Mouse (Mus musculus) hindbrain, embryonic 13.5 days (tissue): ENCODE results near the gene Gpr12. TPM values are rescaled to one million over a fixed set of nuclear protein-coding genes. Genes with fewer than 3 reads are reported as not detected.

ENCODE experiments used
- ATAC-seq: fragments of 200-750 bp; cut with Nextera tagmentation; 2 replicates; pipeline ENCODE4 v1.8.0; 2017; ENCODE audit warnings: moderate TSS enrichment; ENCODE audit not compliant: low FRiP score
- H3K27ac ChIP-seq: fragments of 300-500 bp; sonication (generic); 2 replicates; pipeline ENCODE4 v1.5.1; 2015; ENCODE audit warnings: inconsistent platforms, mild to moderate bottlenecking, moderate library complexity
- H3K27me3 ChIP-seq: fragments of 300-500 bp; sonication (generic); 2 replicates; pipeline ENCODE4 v1.6.1; 2015; ENCODE audit warnings: mild to moderate bottlenecking, inconsistent platforms
- H3K36me3 ChIP-seq: fragments of 300-500 bp; sonication (generic); 2 replicates; pipeline ENCODE4 v1.6.1; 2015; ENCODE audit warnings: mild to moderate bottlenecking, inconsistent platforms
- H3K4me1 ChIP-seq: fragments of 300-500 bp; sonication (generic); replicated peaks from 2 replicates; pipeline ENCODE4 v1.6.1; 2015; ENCODE audit warnings: inconsistent platforms
- H3K4me2 ChIP-seq: fragments of 300-500 bp; sonication (generic); 2 replicates; pipeline ENCODE4 v1.6.1; 2015; ENCODE audit warnings: inconsistent platforms, mild to moderate bottlenecking, moderate library complexity
- H3K4me3 ChIP-seq: fragments of 300-500 bp; sonication (generic); 2 replicates; pipeline ENCODE4 v1.5.1; 2015; ENCODE audit warnings: mild to moderate bottlenecking, inconsistent platforms
- H3K9ac ChIP-seq: fragments of 300-500 bp; sonication (generic); 2 replicates; pipeline ENCODE4 v1.6.1; 2015; ENCODE audit warnings: mild to moderate bottlenecking, inconsistent platforms
- H3K9me3 ChIP-seq: fragments of 300-500 bp; sonication (generic); 2 replicates; pipeline ENCODE4 v1.6.1; 2016; ENCODE audit warnings: inconsistent platforms
- WGBS: fragments of 180-500 bp; shearing (Covaris S2); methylation state at CpG from one replicate; pipeline ENCODE4 v1.1.7; 2015; 5-methylcytosine and 5-hydroxymethylcytosine counted together
- polyA plus RNA-seq: library from polyadenylated mRNA; unstranded; fragments of >200 nt; fragmentation: Nextera tagmentation; extraction: Ambion mirVana; gene quantifications from 2 replicates; pipeline ENCODE4 v1.2.1, GENCODE M21; 2015

The Gpr12 gene
- 8.8 and 9.6 TPM in 2 replicates for polyA plus RNA-seq

DNA sequence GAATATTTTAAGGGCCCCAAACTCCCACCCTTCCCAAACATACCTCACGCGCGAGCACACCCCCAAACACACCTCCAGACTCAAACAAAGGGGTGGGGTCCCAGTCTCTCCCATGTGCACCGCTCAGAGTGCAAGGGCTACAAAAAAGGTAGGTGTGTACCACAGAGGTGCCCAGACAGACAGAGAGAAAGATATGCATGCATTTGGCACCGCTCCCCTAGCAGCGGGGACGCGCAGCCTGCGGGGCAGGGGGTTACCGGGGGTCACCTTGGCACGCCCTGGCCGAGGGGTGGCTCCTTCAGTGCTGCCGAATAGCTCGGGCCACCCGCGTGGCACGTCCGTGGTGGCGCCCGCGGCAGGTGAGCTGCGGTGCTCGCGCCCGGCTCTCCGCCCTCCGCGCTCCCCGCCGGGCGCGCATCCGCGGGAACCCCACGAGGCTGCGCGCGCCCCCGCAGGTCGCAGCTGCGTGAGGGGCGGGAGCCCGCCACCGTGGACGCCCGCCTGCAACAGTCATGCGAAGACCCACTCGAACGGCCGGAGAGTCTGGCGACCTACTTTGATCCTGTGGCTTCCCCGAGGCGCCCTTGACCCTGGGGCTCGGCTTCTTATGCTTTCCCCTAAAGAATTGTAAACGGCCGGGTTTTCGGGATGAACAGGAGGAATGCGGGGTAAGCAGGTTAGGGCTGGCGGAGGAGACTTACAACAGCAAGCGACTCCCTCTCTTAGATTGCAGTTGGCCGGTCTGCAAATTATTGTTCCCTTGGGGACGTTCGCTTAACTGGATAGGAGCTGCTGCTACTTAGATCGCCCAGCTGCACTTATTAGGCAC lies at the start of gene Gpr12:
Gene Gpr12 (minus strand): TSS at position 762 of the 829 bp plus-strand sequence.
- Histone ChIP-seq H3K9me3 (no peaks in the 10 kb centered on the region), H3K27me3 (peaks cover 79% of the 10 kb centered on the region), H3K4me2 (peak within 1 kb of the TSS; percentile 91), H3K4me3 (peak within 1 kb of the TSS; percentile 62), H3K27ac (0 out of 2 replicates have a peak within 1 kb of the TSS, but pooled peaks have one; percentile 23), H3K36me3 (no peaks in the 10 kb centered on the region), H3K4me1 (peaks cover 30% of the 10 kb centered on the region), H3K9ac (peak within 1 kb of the TSS; percentile 83)
- under 1% methylated on average over 63 of the region's 64 CpGs for WGBS
- ATAC-seq: peak; percentile 72

DNA sequence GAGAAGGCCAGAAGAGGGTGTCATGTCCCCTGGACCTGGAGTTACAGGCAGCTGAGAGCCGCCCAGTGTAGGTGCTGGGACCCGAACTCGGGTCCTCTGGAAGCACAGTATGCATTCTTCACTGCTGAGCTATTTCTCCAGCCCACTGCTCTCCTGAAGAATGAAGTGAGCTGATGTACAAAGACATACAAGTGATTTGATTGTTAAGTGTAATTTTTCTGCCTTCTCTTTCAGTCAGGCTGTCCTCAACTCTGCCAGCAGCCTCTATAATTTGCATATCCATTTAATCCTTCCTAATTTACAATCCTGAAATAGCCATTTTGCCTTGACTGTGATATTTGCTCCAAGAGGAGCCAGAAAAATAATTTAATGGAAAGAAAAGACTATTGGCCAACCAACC lies 46.6 kb upstream of the Gpr12 start:
- H3K36me3 ChIP-seq: no peaks in the 10 kb centered on the region
- H3K4me3 ChIP-seq: no peak overlapping the region
- no peak overlapping the region for H3K4me2 ChIP-seq
- 81% methylated on average over 3 of the region's 3 CpGs for WGBS
- no peaks in the 10 kb centered on the region for H3K9me3 ChIP-seq
- no peak overlapping the region for H3K9ac ChIP-seq
- H3K4me1 ChIP-seq: peaks cover 4% of the 10 kb centered on the region; the same call in 1 of the 2 replicates
- no peak for ATAC-seq
- no peak overlapping the region for H3K27ac ChIP-seq
- no peaks in the 10 kb centered on the region for H3K27me3 ChIP-seq

DNA sequence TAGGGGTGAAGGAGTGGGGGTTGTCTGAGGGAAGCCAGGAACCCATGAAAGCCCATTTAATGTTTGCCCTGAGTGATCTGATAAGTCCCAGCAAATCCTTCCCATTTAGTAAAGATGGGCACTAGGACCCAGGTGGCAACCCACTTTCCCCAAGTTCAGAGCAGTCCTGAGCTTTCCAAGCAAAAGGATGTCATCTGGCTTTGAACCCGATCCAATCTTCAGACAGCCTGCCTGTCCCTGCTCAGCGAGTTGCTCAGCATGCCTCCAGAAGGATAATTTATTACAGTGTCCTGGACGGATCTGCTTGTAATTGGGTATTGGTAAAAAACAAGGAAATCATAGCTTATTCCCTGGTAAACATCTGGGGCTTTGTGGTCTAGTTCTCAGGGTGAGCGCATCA lies 45.9 kb upstream of the Gpr12 start:
- WGBS: 56% methylated on average over 4 of the region's 4 CpGs
- Histone ChIP-seq H3K27ac (no peak overlapping the region), H3K9me3 (no peaks in the 10 kb centered on the region), H3K9ac (no peak overlapping the region), H3K4me2 (no peak overlapping the region), H3K4me3 (no peak overlapping the region), H3K27me3 (no peaks in the 10 kb centered on the region), H3K36me3 (no peaks in the 10 kb centered on the region), H3K4me1 (peaks cover 5% of the 10 kb centered on the region; the same call in 1 of the 2 replicates)
- 0 out of 2 replicates have a peak, but pooled peaks have one; percentile 24 for ATAC-seq

DNA sequence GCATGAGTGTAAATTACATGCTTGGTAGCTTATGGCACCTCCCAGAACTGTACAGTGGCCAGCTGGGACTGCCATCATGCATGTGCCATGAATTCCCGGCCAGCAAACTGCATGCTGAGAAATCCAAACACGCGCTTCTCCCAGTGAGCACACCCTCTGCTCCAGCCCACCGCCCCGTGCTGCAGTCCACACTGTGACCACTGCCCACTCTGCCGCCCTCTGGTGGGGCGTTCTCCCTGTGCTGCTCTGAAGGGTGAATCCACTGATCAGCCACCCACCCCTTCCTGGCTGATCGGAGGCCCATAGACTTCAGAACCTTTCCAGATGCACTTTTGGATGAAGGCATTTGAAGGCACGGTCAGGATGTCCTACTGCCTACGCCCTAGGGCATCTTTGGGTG lies 44.6 kb upstream of the Gpr12 start:
- Histone ChIP-seq H3K4me3 (no peak overlapping the region), H3K27me3 (no peaks in the 10 kb centered on the region), H3K36me3 (no peaks in the 10 kb centered on the region), H3K4me2 (no peak overlapping the region), H3K9ac (no peak overlapping the region), H3K9me3 (no peaks in the 10 kb centered on the region), H3K4me1 (peaks cover 7% of the 10 kb centered on the region; the same call in 1 of the 2 replicates), H3K27ac (no peak overlapping the region)
- 86% methylated on average over 10 of the region's 10 CpGs for whole genome bisulfite sequencing
- ATAC-seq: no peak; the same call in 1 of the 2 replicates

DNA sequence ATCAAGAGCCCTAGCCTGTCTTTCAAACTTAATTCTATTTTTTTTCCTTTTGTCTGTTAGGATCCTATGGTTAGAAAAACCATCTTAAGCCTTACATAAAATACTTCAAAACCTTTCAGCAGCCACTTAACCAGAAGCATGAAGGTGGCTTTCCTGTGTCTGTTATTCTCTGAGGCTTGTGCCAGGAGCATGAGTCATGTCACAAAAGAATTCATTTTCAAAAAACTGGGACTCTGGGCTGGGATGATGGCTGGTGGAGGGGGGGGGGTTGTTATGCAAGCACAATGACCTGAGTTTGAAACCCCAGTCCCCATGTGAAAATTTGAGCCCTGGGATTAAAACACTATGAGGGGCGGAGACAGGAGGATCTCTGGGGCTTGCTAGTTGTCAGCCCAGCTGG lies 43.8 kb upstream of the Gpr12 start:
- 88% methylated on average over 1 of the region's 1 CpGs for WGBS
- Histone ChIP-seq H3K27me3 (no peaks in the 10 kb centered on the region), H3K4me3 (no peak overlapping the region), H3K4me1 (peaks cover 7% of the 10 kb centered on the region; the same call in 1 of the 2 replicates), H3K36me3 (no peaks in the 10 kb centered on the region), H3K9ac (no peak overlapping the region), H3K4me2 (no peak overlapping the region), H3K27ac (no peak overlapping the region), H3K9me3 (no peaks in the 10 kb centered on the region)
- no peak for ATAC-seq

DNA sequence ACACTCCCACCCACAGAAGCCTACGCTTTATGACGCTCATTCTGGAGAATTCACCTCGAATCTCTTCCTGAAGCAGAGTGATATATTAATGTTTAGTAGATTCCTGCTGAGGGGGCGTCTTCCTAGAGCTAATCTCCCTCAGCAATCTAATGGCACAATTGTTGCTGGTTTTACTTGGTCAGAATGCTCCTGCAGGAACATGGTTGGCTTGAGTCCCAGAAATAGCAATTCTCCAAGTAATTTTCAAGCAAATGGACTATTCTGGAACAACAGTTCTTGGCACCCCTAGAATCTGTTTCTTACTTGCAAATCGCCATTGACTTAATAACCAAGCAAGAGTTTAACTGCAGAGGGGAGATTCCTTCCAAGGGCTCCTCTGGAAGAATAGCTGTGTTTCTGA lies 42.9 kb upstream of the Gpr12 start:
- Histone ChIP-seq H3K27me3 (no peaks in the 10 kb centered on the region), H3K4me1 (peaks cover 7% of the 10 kb centered on the region; the same call in 1 of the 2 replicates), H3K27ac (no peak overlapping the region), H3K36me3 (no peaks in the 10 kb centered on the region), H3K9ac (no peak overlapping the region), H3K4me2 (no peak overlapping the region), H3K4me3 (no peak overlapping the region), H3K9me3 (no peaks in the 10 kb centered on the region)
- 73% methylated on average over 5 of the region's 5 CpGs for WGBS
- ATAC-seq: no peak

DNA sequence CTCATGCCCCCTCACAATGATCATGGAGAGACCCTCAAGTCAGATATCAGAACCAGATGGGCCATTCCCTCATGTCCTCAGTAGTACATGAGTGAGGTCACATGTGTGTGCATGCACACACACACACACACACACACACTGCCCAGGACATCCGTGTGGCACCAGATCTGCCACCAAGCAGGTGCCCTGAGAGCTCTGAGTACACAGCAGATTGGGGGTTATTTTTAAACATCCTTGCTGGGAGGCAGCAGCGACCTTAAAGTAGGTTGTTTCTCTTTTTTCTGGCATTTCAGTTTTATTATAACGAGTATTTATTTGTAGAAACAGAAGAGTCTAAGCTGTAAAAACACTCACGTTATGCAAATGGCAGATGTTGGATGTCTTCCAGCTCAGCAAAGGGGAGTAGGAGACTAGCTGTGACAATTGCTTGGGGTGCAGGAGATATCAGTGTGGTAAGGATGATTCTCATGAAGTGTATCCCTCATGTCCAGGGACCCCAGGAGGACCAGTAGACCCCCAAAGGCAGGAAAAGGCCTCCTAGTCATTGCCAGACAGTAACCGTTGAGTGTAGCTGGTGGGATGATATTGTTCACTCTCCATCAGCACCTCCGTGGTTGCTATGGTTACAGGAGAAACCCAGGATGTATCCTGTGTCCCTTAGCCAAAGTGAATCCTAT lies 40.7 kb upstream of the Gpr12 start:
- no peak overlapping the region for H3K27ac ChIP-seq
- no peak overlapping the region for H3K4me3 ChIP-seq
- no peaks in the 10 kb centered on the region for H3K27me3 ChIP-seq
- 0 out of 2 replicates have a peak, but pooled peaks cover 3% of the 10 kb centered on the region for H3K4me1 ChIP-seq
- no peaks in the 10 kb centered on the region for H3K9me3 ChIP-seq
- 80% methylated on average over 6 of the region's 6 CpGs for WGBS
- no peaks in the 10 kb centered on the region for H3K36me3 ChIP-seq
- no peak overlapping the region for H3K4me2 ChIP-seq
- no peak for ATAC-seq
- no peak overlapping the region for H3K9ac ChIP-seq

DNA sequence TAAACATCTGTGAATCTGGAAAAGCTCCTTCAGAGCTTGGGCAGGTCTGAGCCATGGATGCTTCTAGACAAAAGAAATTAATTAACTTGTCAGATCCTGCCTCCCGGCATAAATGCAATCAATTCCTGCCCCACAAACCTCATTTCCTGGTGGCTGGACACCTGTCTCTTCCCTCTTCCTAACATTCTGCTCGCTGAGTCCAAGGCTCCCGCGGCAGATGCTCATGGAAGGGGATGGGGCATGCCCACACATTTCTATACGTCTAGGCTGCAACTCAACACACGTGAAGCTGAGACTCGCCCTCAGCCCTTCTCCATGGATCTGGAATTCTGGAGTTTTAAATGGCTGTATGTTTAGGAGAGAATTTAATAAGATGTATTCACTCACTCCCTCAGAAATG lies 26.8 kb upstream of the Gpr12 start:
- Histone ChIP-seq H3K9me3 (no peaks in the 10 kb centered on the region), H3K27me3 (no peaks in the 10 kb centered on the region; the same call in 1 of the 2 replicates), H3K4me1 (peaks cover 12% of the 10 kb centered on the region; the same call in 1 of the 2 replicates), H3K4me3 (no peak overlapping the region), H3K4me2 (no peak overlapping the region), H3K27ac (0 out of 2 replicates have a peak overlapping the region, but pooled peaks have one; percentile 30), H3K36me3 (no peaks in the 10 kb centered on the region), H3K9ac (no peak overlapping the region)
- WGBS: 49% methylated on average over 7 of the region's 7 CpGs
- 0 out of 2 replicates have a peak, but pooled peaks have one; percentile 39 for ATAC-seq

DNA sequence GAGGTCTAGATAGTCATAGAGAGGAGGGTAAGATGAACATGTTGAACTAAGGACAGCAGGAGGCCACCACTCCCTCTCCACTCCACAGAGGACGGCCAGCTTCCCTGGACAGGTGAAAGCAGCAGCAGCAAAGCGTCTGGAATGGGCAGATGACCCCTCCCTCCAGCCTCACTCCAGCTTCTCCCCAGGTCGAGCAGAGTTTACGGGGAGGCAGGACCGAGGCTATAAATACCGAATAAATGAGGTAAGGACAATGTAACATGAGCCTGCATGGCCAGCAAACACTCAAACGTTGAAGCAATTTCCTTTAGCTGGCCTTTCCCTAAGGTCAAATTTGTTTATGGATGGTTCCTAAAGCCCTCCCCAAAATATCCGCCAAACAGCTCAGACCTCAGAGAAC lies 26.0 kb upstream of the Gpr12 start:
- no peak overlapping the region for H3K4me3 ChIP-seq
- H3K9ac ChIP-seq: no peak overlapping the region
- H3K36me3 ChIP-seq: no peaks in the 10 kb centered on the region
- H3K4me2 ChIP-seq: no peak overlapping the region
- H3K27me3 ChIP-seq: no peaks in the 10 kb centered on the region; the same call in none of the 2 replicates
- no peak for ATAC-seq
- H3K9me3 ChIP-seq: no peaks in the 10 kb centered on the region
- no peak overlapping the region for H3K27ac ChIP-seq
- 47% methylated on average over 8 of the region's 8 CpGs for WGBS
- H3K4me1 ChIP-seq: peaks cover 12% of the 10 kb centered on the region; the same call in 1 of the 2 replicates

DNA sequence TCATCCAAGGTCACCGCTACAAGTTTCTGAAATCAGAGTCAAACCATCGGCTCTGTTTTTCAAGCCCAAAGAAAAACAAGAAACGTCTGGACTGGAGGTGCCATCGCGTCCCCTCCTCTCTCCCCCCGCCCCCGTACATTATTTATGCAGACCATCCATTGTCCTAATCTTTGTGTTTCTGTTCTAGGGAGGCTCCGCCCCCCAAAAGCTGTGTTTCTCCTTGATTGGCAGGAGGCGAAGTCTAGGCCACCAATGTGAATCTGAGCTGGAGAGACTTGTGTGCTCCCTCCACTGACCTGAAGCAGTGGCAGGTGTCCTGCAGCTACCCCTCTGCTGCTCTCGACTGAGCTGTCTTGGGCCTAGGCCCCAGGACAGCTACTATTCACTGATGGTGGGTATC lies 24.6 kb upstream of the Gpr12 start:
- no peaks in the 10 kb centered on the region for H3K36me3 ChIP-seq
- 41% methylated on average over 10 of the region's 10 CpGs for WGBS
- H3K4me1 ChIP-seq: peaks cover 12% of the 10 kb centered on the region; the same call in 1 of the 2 replicates
- no peaks in the 10 kb centered on the region; the same call in none of the 2 replicates for H3K27me3 ChIP-seq
- no peaks in the 10 kb centered on the region for H3K9me3 ChIP-seq
- ATAC-seq: no peak
- H3K27ac ChIP-seq: no peak overlapping the region
- no peak overlapping the region for H3K9ac ChIP-seq
- no peak overlapping the region for H3K4me3 ChIP-seq
- no peak overlapping the region for H3K4me2 ChIP-seq

DNA sequence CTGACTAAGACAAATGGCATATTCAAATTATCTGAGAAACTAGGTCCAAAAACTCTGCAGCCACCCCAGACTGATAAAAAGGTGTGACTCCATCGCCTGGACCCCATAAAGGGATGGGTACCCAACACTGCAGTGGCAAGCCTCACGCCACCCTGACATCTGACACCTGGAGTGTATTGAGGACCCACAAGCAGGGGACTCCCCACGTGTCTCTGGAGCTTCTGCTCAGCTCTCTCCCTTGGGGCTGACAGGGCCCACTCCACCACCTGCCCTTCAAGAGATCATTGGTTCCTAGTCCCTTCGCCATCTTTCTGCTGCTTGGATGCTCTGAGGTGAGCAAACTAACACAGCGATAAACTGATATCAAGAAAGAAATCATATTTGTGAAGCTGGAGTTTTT lies 22.8 kb upstream of the Gpr12 start:
- Histone ChIP-seq H3K4me2 (no peak overlapping the region), H3K9me3 (no peaks in the 10 kb centered on the region), H3K4me3 (no peak overlapping the region), H3K9ac (no peak overlapping the region), H3K27me3 (no peaks in the 10 kb centered on the region; the same call in none of the 2 replicates), H3K27ac (no peak overlapping the region), H3K4me1 (peaks cover 12% of the 10 kb centered on the region; the same call in 1 of the 2 replicates), H3K36me3 (no peaks in the 10 kb centered on the region)
- no peak for ATAC-seq
- WGBS: 82% methylated on average over 5 of the region's 5 CpGs

DNA sequence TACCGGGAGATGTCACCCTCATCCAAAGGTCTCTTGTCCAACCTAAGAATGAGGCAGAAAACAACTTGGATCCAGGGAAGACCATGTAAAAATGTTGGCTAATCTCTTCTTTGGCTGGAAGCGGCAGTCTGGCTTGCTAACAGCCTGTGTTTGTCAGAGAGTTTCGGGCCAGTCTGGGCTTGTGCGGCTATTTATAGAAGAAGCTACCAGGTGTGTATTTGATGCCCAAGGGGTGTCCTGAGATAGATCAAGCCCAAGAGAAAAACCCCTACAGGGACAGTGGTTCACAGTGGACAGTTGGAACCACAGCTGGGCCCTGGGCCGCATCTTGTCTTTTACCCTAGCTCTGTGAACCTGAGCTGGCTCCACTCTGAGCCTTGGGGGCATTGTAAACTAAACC lies 21.9 kb upstream of the Gpr12 start:
- Histone ChIP-seq H3K9ac (no peak overlapping the region), H3K4me3 (no peak overlapping the region)

More for the DNA sequence above, 21.9 kb upstream of the Gpr12 start:
- peaks cover 2% of the 10 kb centered on the region for H3K27me3 ChIP-seq
- H3K9me3 ChIP-seq: no peaks in the 10 kb centered on the region
- H3K4me1 ChIP-seq: peaks cover 11% of the 10 kb centered on the region; the same call in 1 of the 2 replicates
- WGBS: 93% methylated on average over 5 of the region's 5 CpGs
- no peak for ATAC-seq
- no peak overlapping the region for H3K4me2 ChIP-seq
- H3K27ac ChIP-seq: no peak overlapping the region
- H3K36me3 ChIP-seq: no peaks in the 10 kb centered on the region
